Mouse (Mus musculus) CH12.LX (cell line): ENCODE data around the gene Tmco3. TPM values are rescaled to one million over a fixed set of nuclear protein-coding genes. Genes with fewer than 3 reads are reported as not detected.

Experiments
- DNase-seq: peaks from one replicate; pipeline ENCODE4 v3.0.0-alpha.2; 2013; ENCODE audit errors: extremely low read depth
- H3K27ac ChIP-seq: 2 replicates; pipeline ENCODE4 v1.5.1; 2012; ENCODE audit warnings: low read depth, mild to moderate bottlenecking, control low read depth, moderate library complexity; ENCODE audit not compliant: insufficient read depth
- H3K27me3 ChIP-seq: replicated peaks from 2 replicates; pipeline ENCODE3; 2012; ENCODE audit warnings: inconsistent platforms
- H3K36me3 ChIP-seq, 2 experiments: replicated peaks in 1 of 2; 2 replicates each; pipeline versions ENCODE3 to v1.6.1; 2012; ENCODE audit warnings: inconsistent platforms in 1 of 2, low read length in 1 of 2, mild to moderate bottlenecking in 1 of 2, mixed read lengths in 1 of 2, moderate library complexity in 1 of 2; ENCODE audit not compliant: control insufficient read depth in 1 of 2, insufficient read depth in 1 of 2
- H3K4me1 ChIP-seq, 2 experiments: 2 replicates each; pipeline ENCODE4 v1.6.1; 2012; ENCODE audit warnings: inconsistent platforms in 1 of 2, moderate library complexity in 1 of 2; ENCODE audit not compliant: insufficient read depth in 2 of 2, control insufficient read depth in 1 of 2
- H3K4me2 ChIP-seq: 2 replicates; pipeline ENCODE4 v1.6.1; 2012; ENCODE audit warnings: low read depth, mild to moderate bottlenecking, control low read depth; ENCODE audit not compliant: poor library complexity, insufficient read depth, severe bottlenecking
- H3K4me3 ChIP-seq, 3 experiments: fragments of 150-350 bp in 1 of 3; sonication (generic) in 1 of 3; replicated peaks in 1 of 3; 2 replicates each; pipeline versions ENCODE3 to v1.5.1; 2011 to 2012; ENCODE audit warnings: low read depth in 2 of 3, low read length in 2 of 3, mild to moderate bottlenecking in 2 of 3, moderate library complexity in 2 of 3, control low read depth in 1 of 3, improper control_type of control experiment in 1 of 3, inconsistent platforms in 1 of 3, mixed read lengths in 1 of 3; ENCODE audit not compliant: poor library complexity in 1 of 3
- H3K79me2 ChIP-seq: replicated peaks from 2 replicates; pipeline ENCODE4 v1.6.1; 2012; ENCODE audit warnings: mild to moderate bottlenecking, moderate library complexity; ENCODE audit not compliant: control insufficient read depth, poor library complexity, insufficient read depth, severe bottlenecking; ENCODE audit errors: extremely low read depth
- H3K9ac ChIP-seq: 2 replicates; pipeline ENCODE4 v1.6.1; 2012; ENCODE audit warnings: low read depth, mild to moderate bottlenecking, control low read depth, moderate library complexity; ENCODE audit not compliant: insufficient read depth
- H3K9me3 ChIP-seq: replicated peaks from 2 replicates; pipeline ENCODE3; 2012; ENCODE audit warnings: low read length, inconsistent platforms, mixed read lengths
- BHLHE40 ChIP-seq: IDR thresholded peaks from 2 replicates; pipeline ENCODE4 v1.6.1; 2011; ENCODE audit warnings: mild to moderate bottlenecking, low read depth, low read length, improper control_type of control experiment
- CHD1 ChIP-seq: IDR thresholded peaks from 2 replicates; pipeline ENCODE4 v1.6.1; 2012; ENCODE audit warnings: low read depth, low read length, improper control_type of control experiment, inconsistent platforms
- CHD2 ChIP-seq: IDR thresholded peaks from 2 replicates; pipeline ENCODE4 v1.6.1; 2011; ENCODE audit warnings: low read length, improper control_type of control experiment
- CTCF ChIP-seq, 2 experiments: IDR thresholded peaks in 1 of 2; conservative IDR thresholded peaks in 1 of 2; 2 replicates each; pipeline ENCODE4 v1.5.1; 2011 to 2012; ENCODE audit warnings: low read depth in 2 of 2, low read length in 2 of 2, improper control_type of control experiment in 1 of 2, inconsistent platforms in 1 of 2, mild to moderate bottlenecking in 1 of 2, moderate library complexity in 1 of 2
- E2F4 ChIP-seq: IDR thresholded peaks from 2 replicates; pipeline ENCODE4 v1.6.1; 2011; ENCODE audit warnings: low read depth, low read length, improper control_type of control experiment; ENCODE audit not compliant: insufficient replicate concordance
- ELF1 ChIP-seq: IDR thresholded peaks from 2 replicates; pipeline ENCODE4 v1.6.1; 2014; ENCODE audit warnings: low read depth, mild to moderate bottlenecking, inconsistent platforms, low read length, improper control_type of control experiment
- EP300 ChIP-seq: IDR thresholded peaks from 2 replicates; pipeline ENCODE4 v1.6.1; 2011; ENCODE audit warnings: low read length, improper control_type of control experiment
- ETS1 ChIP-seq: conservative IDR thresholded peaks from 2 replicates; pipeline ENCODE4 v1.6.1; 2012; ENCODE audit warnings: low read depth, mild to moderate bottlenecking, inconsistent platforms, low read length, improper control_type of control experiment, moderate library complexity
- GABPA ChIP-seq: IDR thresholded peaks from 2 replicates; pipeline ENCODE4 v1.6.1; 2012; ENCODE audit warnings: low read depth, low read length, improper control_type of control experiment, inconsistent platforms; ENCODE audit not compliant: insufficient replicate concordance
- HCFC1 ChIP-seq: IDR thresholded peaks from 2 replicates; pipeline ENCODE4 v1.6.1; 2012; ENCODE audit warnings: low read depth, mild to moderate bottlenecking, inconsistent platforms, low read length, improper control_type of control experiment
- IRF4 ChIP-seq: IDR thresholded peaks from 2 replicates; pipeline ENCODE4 v1.6.1; 2014; ENCODE audit warnings: low read depth, mild to moderate bottlenecking, inconsistent platforms, low read length, improper control_type of control experiment
- JUN ChIP-seq: IDR thresholded peaks from 2 replicates; pipeline ENCODE4 v1.6.1; 2011; ENCODE audit warnings: low read depth, mild to moderate bottlenecking, low read length, improper control_type of control experiment, moderate library complexity; ENCODE audit not compliant: insufficient read depth
- JUND ChIP-seq: conservative IDR thresholded peaks from 2 replicates; pipeline ENCODE4 v1.6.1; 2011; ENCODE audit warnings: low read depth, low read length, improper control_type of control experiment
- KAT2A ChIP-seq: IDR thresholded peaks from 2 replicates; pipeline ENCODE4 v1.6.1; 2012; ENCODE audit warnings: low read length, improper control_type of control experiment, inconsistent platforms; ENCODE audit not compliant: insufficient replicate concordance
- MAFK ChIP-seq: IDR thresholded peaks from 2 replicates; pipeline ENCODE4 v1.6.1; 2011; ENCODE audit warnings: low read length, improper control_type of control experiment; ENCODE audit not compliant: insufficient replicate concordance
- MAX ChIP-seq: IDR thresholded peaks from 2 replicates; pipeline ENCODE4 v1.6.1; 2011; ENCODE audit warnings: low read length, improper control_type of control experiment
- MAZ ChIP-seq: IDR thresholded peaks from 2 replicates; pipeline ENCODE4 v1.6.1; 2012; ENCODE audit warnings: low read depth, mild to moderate bottlenecking, inconsistent platforms, low read length, improper control_type of control experiment, moderate library complexity
- MEF2A ChIP-seq: IDR thresholded peaks from 2 replicates; pipeline ENCODE4 v1.6.1; 2014; ENCODE audit warnings: low read depth, mild to moderate bottlenecking, inconsistent platforms, low read length, improper control_type of control experiment, borderline replicate concordance
- MXI1 ChIP-seq: IDR thresholded peaks from 2 replicates; pipeline ENCODE4 v1.6.1; 2011; ENCODE audit warnings: mild to moderate bottlenecking, low read depth, low read length, improper control_type of control experiment
- MYC ChIP-seq: IDR thresholded peaks from 2 replicates; pipeline ENCODE4 v1.6.1; 2011; ENCODE audit warnings: low read depth, mild to moderate bottlenecking, improper control_type of control experiment, low read length
- NELFE ChIP-seq: IDR thresholded peaks from 2 replicates; pipeline ENCODE4 v1.6.1; 2011; ENCODE audit warnings: low read depth, low read length, improper control_type of control experiment
- NRF1 ChIP-seq: IDR thresholded peaks from 2 replicates; pipeline ENCODE4 v1.6.1; 2014; ENCODE audit warnings: low read depth, mild to moderate bottlenecking, inconsistent platforms, low read length, improper control_type of control experiment, moderate library complexity
- PAX5 ChIP-seq: IDR thresholded peaks from 2 replicates; pipeline ENCODE4 v1.6.1; 2012; ENCODE audit warnings: low read length, inconsistent platforms, mixed read lengths
- POLR2A ChIP-seq: IDR thresholded peaks from 2 replicates; pipeline ENCODE4 v1.6.1; 2011; ENCODE audit warnings: low read depth, mild to moderate bottlenecking, improper control_type of control experiment, low read length
- POLR2AphosphoS2 ChIP-seq: IDR thresholded peaks from 2 replicates; pipeline ENCODE4 v1.6.1; 2011; ENCODE audit warnings: low read depth, low read length, improper control_type of control experiment
- RAD21 ChIP-seq: IDR thresholded peaks from 2 replicates; pipeline ENCODE4 v1.6.1; 2011; ENCODE audit warnings: low read depth, mild to moderate bottlenecking, low read length, improper control_type of control experiment, moderate library complexity
- RCOR1 ChIP-seq: conservative IDR thresholded peaks from 2 replicates; pipeline ENCODE4 v1.6.1; 2012; ENCODE audit warnings: low read depth, mild to moderate bottlenecking, inconsistent platforms, low read length, improper control_type of control experiment
- SIN3A ChIP-seq: IDR thresholded peaks from 2 replicates; pipeline ENCODE4 v1.6.1; 2012; ENCODE audit warnings: low read length, improper control_type of control experiment, inconsistent platforms
- SMC3 ChIP-seq: IDR thresholded peaks from 2 replicates; pipeline ENCODE4 v1.6.1; 2011; ENCODE audit warnings: low read depth, low read length, improper control_type of control experiment
- TBP ChIP-seq: conservative IDR thresholded peaks from 2 replicates; pipeline ENCODE4 v1.6.1; 2011; ENCODE audit warnings: low read depth, low read length, improper control_type of control experiment
- TCF12 ChIP-seq: IDR thresholded peaks from 2 replicates; pipeline ENCODE4 v1.6.1; 2014; ENCODE audit warnings: low read depth, mild to moderate bottlenecking, inconsistent platforms, low read length, improper control_type of control experiment
- UBTF ChIP-seq: IDR thresholded peaks from 2 replicates; pipeline ENCODE4 v1.6.1; 2012; ENCODE audit warnings: low read depth, mild to moderate bottlenecking, inconsistent platforms, low read length, improper control_type of control experiment, moderate library complexity
- USF1 ChIP-seq: IDR thresholded peaks from 2 replicates; pipeline ENCODE4 v1.6.1; 2014; ENCODE audit warnings: low read depth, mild to moderate bottlenecking, inconsistent platforms, low read length, improper control_type of control experiment
- USF2 ChIP-seq: conservative IDR thresholded peaks from 2 replicates; pipeline ENCODE4 v1.6.1; 2011; ENCODE audit warnings: low read depth, low read length, improper control_type of control experiment
- ZC3H11A ChIP-seq: IDR thresholded peaks from 2 replicates; pipeline ENCODE4 v1.6.1; 2012; ENCODE audit warnings: low read depth, mild to moderate bottlenecking, inconsistent platforms, low read length, improper control_type of control experiment
- ZKSCAN1 ChIP-seq: IDR thresholded peaks from 2 replicates; pipeline ENCODE4 v1.6.1; 2012; ENCODE audit warnings: low read depth, inconsistent platforms, low read length, improper control_type of control experiment, borderline replicate concordance
- ZMIZ1 ChIP-seq: IDR thresholded peaks from 2 replicates; pipeline ENCODE4 v1.6.1; 2012; ENCODE audit warnings: low read depth, mild to moderate bottlenecking, inconsistent platforms, low read length, improper control_type of control experiment
- ZNF384 ChIP-seq: IDR thresholded peaks from 2 replicates; pipeline ENCODE4 v1.6.1; 2012; ENCODE audit warnings: low read depth, low read length, improper control_type of control experiment, inconsistent platforms
- dilution Hi-C: fragments of 300-500 bp; cut with MboI; formaldehyde crosslinking; loops from 2 replicates; pipeline ENCODE4 v1.14.3; 2020; ENCODE audit warnings: low sequenced_read_pairs; ENCODE audit not compliant: extremely low pct_unique_long_range_greater_than_20kb, extremely low pct_ligation_motif_present
- in situ Hi-C: fragments of 300-500 bp; cut with MboI; formaldehyde crosslinking; loops from 3 replicates; pipeline ENCODE4 v1.14.3; 2019; ENCODE audit warnings: low sequenced_read_pairs, low pct_ligation_motif_present, low pct_unique_long_range_greater_than_20kb, mixed read lengths
- polyA plus RNA-seq: library from polyadenylated mRNA; unstranded; fragments of >175 nt; gene quantifications from 2 replicates; pipeline ENCODE4 v1.2.1, GENCODE M21; 2012; ENCODE audit warnings: low read depth; ENCODE audit not compliant: insufficient read length
- total RNA-seq, 2 experiments: library from RNA; depleted of rRNA; stranded (reverse); fragments of 300-350 nt in 1 of 2; fragments of >200 nt in 1 of 2; gene quantifications; 2 replicates each; pipeline ENCODE4 v1.2.3; 2012 to 2014

Gene Tmco3
- total and polyA plus RNA-seq, 3 experiments, result 7.3 to 15.1 (median 10.1) TPM

GRCm38 (mm10) chr8:13293677-13294470 is 5.9 kb downstream of the Tmco3 start:
- in situ Hi-C loops (no loop called here), dilution Hi-C loops (no loop called here)
- DNase-seq, result peak; percentile 87
- Histone ChIP-seq H3K27me3 (peaks cover 2% of the 10 kb centered on the region), H3K4me2 (no peak overlapping the region), H3K4me1 (peaks cover 16 to 24% of the 10 kb centered on the region in 2 experiments), H3K36me3 (peaks cover 34 to 52% of the 10 kb centered on the region in 2 experiments), H3K9ac (no peak overlapping the region), H3K9me3 (no peaks in the 10 kb centered on the region), H3K27ac (peak overlapping the region; percentile 76; the same call in 1 of the 2 replicates), H3K79me2 (no peaks in the 10 kb centered on the region), H3K4me3 (no peak overlapping the region)
- TF ChIP-seq TCF12 (0 out of 2 replicates have a peak, but pooled peaks have one; percentile 35), MAX (no peak; the same call in 1 of the 2 replicates), UBTF (no peak), MYC (peak; percentile 53; the same call in 1 of the 2 replicates), RAD21 (no peak), ZKSCAN1 (no peak), MEF2A (peak; percentile 92), SMC3 (no peak), USF2 (no peak), NRF1 (no peak), JUN (peak; percentile 85), HCFC1 (no peak), SIN3A (peak; percentile 69), ZMIZ1 (no peak), CTCF (conservative IDR thresholded peaks at IDR 0.05 in 1 of 2, IDR thresholded peaks at IDR 0.05 in 1 of 2; ENCODE audit: low read depth in 2 of 2, low read length in 2 of 2) (no peak), POLR2AphosphoS2 (no peak), CHD1 (no peak), MAFK (peak; percentile 68; the same call in 1 of the 2 replicates), RCOR1 (no peak; the same call in 1 of the 2 replicates), PAX5 (no peak), KAT2A (no peak), NELFE (no peak), USF1 (no peak), ZNF384 (no peak), MAZ (peak; percentile 62; the same call in 1 of the 2 replicates), MXI1 (no peak), IRF4 (peak; percentile 90), ETS1 (peak; percentile 81), BHLHE40 (peak; percentile 61), CHD2 (peak; percentile 71), POLR2A (no peak), TBP (no peak), EP300 (peak; percentile 94), E2F4 (no peak), ZC3H11A (no peak), ELF1 (peak; percentile 61), JUND (peak; percentile 86), GABPA (no peak)
